Mouse (Mus musculus) frontal cortex, adult 2 months (tissue): ENCODE measurements at regions not wholly inside any gene's neighbourhood (a gene's known extent, or its start where the extent isn't known, plus 50 kb on each side); places are given as distances from the start of the nearest gene placed in this dataset.
A peak's percentile ranks its signal among the peaks of the same experiment; 100 is the strongest.

Experiments used
- DNase-seq, 2 experiments: peaks; one replicate each; pipeline ENCODE4 v3.0.0; 2022; ENCODE audit warnings: low spot score in 1 of 2; ENCODE audit errors: extremely low spot score in 1 of 2

DNA sequence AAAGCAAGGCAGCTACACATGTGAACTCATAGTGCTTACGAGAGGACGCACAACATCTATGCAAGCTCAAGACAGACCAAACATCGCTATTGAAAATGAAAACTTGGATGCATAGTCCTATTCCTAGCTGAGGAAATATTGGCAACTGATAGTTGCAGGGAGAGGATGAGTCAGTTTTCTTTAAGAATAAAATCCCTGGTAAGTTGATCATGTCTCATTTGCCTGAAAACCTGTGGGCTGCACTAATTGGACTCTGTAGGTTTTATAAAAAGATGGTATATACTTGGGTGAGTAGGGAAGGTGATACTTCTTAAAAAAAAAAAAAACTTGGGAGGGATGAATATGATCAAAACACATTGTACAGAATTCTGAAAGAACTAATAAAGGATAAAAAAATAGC lies 381.2 kb downstream of the Gria2 start:
- peak in 1 of 2 experiments; percentile 10 for DNase-seq

DNA sequence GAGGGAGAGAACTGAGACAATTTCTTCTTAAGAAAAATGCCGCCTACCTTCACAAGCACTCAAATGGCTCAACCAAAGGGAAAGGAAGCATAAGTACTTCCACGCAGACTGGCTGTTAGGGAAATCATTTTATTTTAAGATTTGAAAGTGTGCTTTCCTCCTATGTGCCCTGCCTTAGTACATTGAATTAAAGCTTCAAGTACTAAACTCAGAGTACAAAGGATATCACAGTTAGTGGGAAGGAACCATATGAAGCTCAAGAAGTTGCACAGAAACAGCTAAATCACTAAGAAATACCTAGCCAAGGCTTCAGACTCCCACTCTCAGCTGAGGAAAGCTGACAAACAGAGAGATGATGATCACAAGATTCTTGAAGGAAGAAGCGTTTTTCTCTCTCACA lies 380.5 kb downstream of the Gria2 start:
- DNase-seq: peak; percentile 65 to 68

DNA sequence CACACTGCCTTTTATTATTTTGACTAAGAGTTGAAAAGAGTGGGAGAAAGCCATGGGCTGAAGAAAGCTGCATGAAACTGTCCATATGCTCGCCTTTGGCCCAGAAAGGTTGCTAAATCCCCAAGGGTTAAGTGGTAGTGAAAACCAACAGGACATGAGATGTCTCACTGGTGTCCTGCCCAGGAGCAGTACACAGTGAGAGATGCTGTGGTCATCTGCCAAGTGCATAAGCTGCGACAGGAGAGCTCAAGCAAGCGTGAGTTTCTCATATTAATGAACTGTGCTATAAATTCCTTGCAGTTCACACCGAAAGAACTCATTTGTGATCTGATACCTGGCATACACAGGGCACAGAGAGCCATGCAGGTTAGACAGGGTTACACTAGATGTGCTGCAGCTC lies 380.0 kb downstream of the Gria2 start:
- DNase-seq: no peak
